Mouse (Mus musculus): ENCODE data around the gene Atrn. TPM values are rescaled to one million over a fixed set of nuclear protein-coding genes. Genes with fewer than 3 reads are reported as not detected.

Atrn gene
- total and polyA plus RNA-seq, 3 experiments = 4.0 to 5.8 (median 4.5) TPM

- in situ Hi-C loops (cut with MboI; ENCODE audit: low pct_ligation_motif_present, low pct_unique_long_range_greater_than_20kb, low sequenced_read_pairs) = no loop called here
- no peaks in the 10 kb centered on the region for H3K79me2 ChIP-seq (replicated peaks; ENCODE audit: control insufficient read depth, extremely low read depth, insufficient read depth, poor library complexity, severe bottlenecking)
- DNase-seq (ENCODE audit: extremely low read depth) = no peak
- no peaks in the 10 kb centered on the region for H3K9me3 ChIP-seq (replicated peaks; ENCODE audit: low read length)
- H3K4me1 ChIP-seq (ENCODE audit: control insufficient read depth in 1 of 2, insufficient read depth in 2 of 2) = no peaks in the 10 kb centered on the region
- TF ChIP-seq TCF12 (IDR thresholded peaks at IDR 0.05; ENCODE audit: low read depth, low read length) (no peak), EP300 (IDR thresholded peaks at IDR 0.05; ENCODE audit: low read length) (no peak), MEF2A (IDR thresholded peaks at IDR 0.05; ENCODE audit: borderline replicate concordance, low read depth, low read length) (no peak), JUND (conservative IDR thresholded peaks at IDR 0.05; ENCODE audit: low read depth, low read length) (no peak), CHD1 (IDR thresholded peaks at IDR 0.05; ENCODE audit: low read depth, low read length) (no peak), MAZ (IDR thresholded peaks at IDR 0.05; ENCODE audit: low read depth, low read length) (no peak)
- H3K27ac ChIP-seq (ENCODE audit: insufficient read depth, low read depth) = no peak overlapping the region
- no peak overlapping the region for H3K9ac ChIP-seq (ENCODE audit: insufficient read depth, low read depth)
- dilution Hi-C loops (cut with MboI; ENCODE audit: extremely low pct_ligation_motif_present, extremely low pct_unique_long_range_greater_than_20kb, low sequenced_read_pairs) = no loop called here
- H3K36me3 ChIP-seq (replicated peaks in 1 of 2; ENCODE audit: control insufficient read depth in 1 of 2, insufficient read depth in 1 of 2, low read length in 1 of 2) = peaks cover 0 to 4% of the 10 kb centered on the region in 2 experiments
- no peak overlapping the region for H3K4me3 ChIP-seq (replicated peaks in 1 of 3; ENCODE audit: low read depth in 2 of 3, low read length in 2 of 3, poor library complexity in 1 of 3)
- H3K27me3 ChIP-seq (replicated peaks) = no peaks in the 10 kb centered on the region
- H3K4me2 ChIP-seq (ENCODE audit: insufficient read depth, low read depth, poor library complexity, severe bottlenecking) = no peak overlapping the region
These were observed 8.6 kb downstream of the Atrn start for GRCm38 (mm10) chr2:130914873-130915272.

- Histone ChIP-seq H3K36me3 (replicated peaks in 1 of 2; ENCODE audit: control insufficient read depth in 1 of 2, insufficient read depth in 1 of 2, low read length in 1 of 2) (peaks cover 0 to 2% of the 10 kb centered on the region in 2 experiments), H3K9ac (ENCODE audit: insufficient read depth, low read depth) (no peak overlapping the region), H3K4me2 (ENCODE audit: insufficient read depth, low read depth, poor library complexity, severe bottlenecking) (no peak overlapping the region), H3K27me3 (replicated peaks) (no peaks in the 10 kb centered on the region), H3K4me3 (replicated peaks in 1 of 3; ENCODE audit: low read depth in 2 of 3, low read length in 2 of 3, poor library complexity in 1 of 3) (no peak overlapping the region), H3K4me1 (ENCODE audit: control insufficient read depth in 1 of 2, insufficient read depth in 2 of 2) (no peaks in the 10 kb centered on the region), H3K9me3 (replicated peaks; ENCODE audit: low read length) (no peaks in the 10 kb centered on the region), H3K27ac (ENCODE audit: insufficient read depth, low read depth) (no peak overlapping the region), H3K79me2 (replicated peaks; ENCODE audit: control insufficient read depth, extremely low read depth, insufficient read depth, poor library complexity, severe bottlenecking) (no peaks in the 10 kb centered on the region)
- no peak for DNase-seq (ENCODE audit: extremely low read depth)
- dilution Hi-C loops (cut with MboI; ENCODE audit: extremely low pct_ligation_motif_present, extremely low pct_unique_long_range_greater_than_20kb, low sequenced_read_pairs) (no loop called here), in situ Hi-C loops (cut with MboI; ENCODE audit: low pct_ligation_motif_present, low pct_unique_long_range_greater_than_20kb, low sequenced_read_pairs) (no loop called here)
- TF ChIP-seq ETS1 (conservative IDR thresholded peaks at IDR 0.05; ENCODE audit: low read depth, low read length) = no peak
- TF ChIP-seq EP300 (IDR thresholded peaks at IDR 0.05; ENCODE audit: low read length) = no peak
- TF ChIP-seq MAFK (IDR thresholded peaks at IDR 0.05; ENCODE audit: insufficient replicate concordance, low read length) = no peak
- TF ChIP-seq RAD21 (IDR thresholded peaks at IDR 0.05; ENCODE audit: low read depth, low read length) = no peak
- no peak for TF ChIP-seq MAX (IDR thresholded peaks at IDR 0.05; ENCODE audit: low read length)
- TF ChIP-seq UBTF (IDR thresholded peaks at IDR 0.05; ENCODE audit: low read depth, low read length) = no peak
- TF ChIP-seq GABPA (IDR thresholded peaks at IDR 0.05; ENCODE audit: insufficient replicate concordance, low read depth, low read length) = no peak
- TF ChIP-seq PAX5 (IDR thresholded peaks at IDR 0.05; ENCODE audit: low read length) = no peak
- TF ChIP-seq ZKSCAN1 (IDR thresholded peaks at IDR 0.05; ENCODE audit: borderline replicate concordance, low read depth, low read length) = no peak
- TF ChIP-seq MYC (IDR thresholded peaks at IDR 0.05; ENCODE audit: low read depth, low read length) = no peak
- TF ChIP-seq ELF1 (IDR thresholded peaks at IDR 0.05; ENCODE audit: low read depth, low read length) = no peak
- no peak for TF ChIP-seq TBP (conservative IDR thresholded peaks at IDR 0.05; ENCODE audit: low read depth, low read length)
- TF ChIP-seq CHD1 (IDR thresholded peaks at IDR 0.05; ENCODE audit: low read depth, low read length) = no peak
- no peak for TF ChIP-seq CTCF (conservative IDR thresholded peaks at IDR 0.05 in 1 of 2, IDR thresholded peaks at IDR 0.05 in 1 of 2; ENCODE audit: low read depth in 2 of 2, low read length in 2 of 2)
- no peak for TF ChIP-seq MAZ (IDR thresholded peaks at IDR 0.05; ENCODE audit: low read depth, low read length)
- no peak for TF ChIP-seq E2F4 (IDR thresholded peaks at IDR 0.05; ENCODE audit: insufficient replicate concordance, low read depth, low read length)
- no peak for TF ChIP-seq ZC3H11A (IDR thresholded peaks at IDR 0.05; ENCODE audit: low read depth, low read length)
These were observed 10.3 kb downstream of the Atrn start for GRCm38 (mm10) chr2:130916521-130917147.

Measured in CH12.LX (cell line).